Mouse (Mus musculus): ENCODE data around the gene Plin5. TPM values are rescaled to one million over a fixed set of nuclear protein-coding genes. Genes with fewer than 3 reads are reported as not detected.

The Plin5 gene
- 10 to 100 TPM; 25.7 to 29.7 TPM for total RNA-seq (2021)
- long read RNA-seq, experiment 1, transcript Plin5-202 (8 exons, 1,986 nt) = minor isoform, 28 of 112 reads
- long read RNA-seq, experiment 1, transcript Plin5-201 (9 exons, 1,986 nt) = major isoform, 48 of 112 reads
- long read RNA-seq, experiment 1, partial matches to known transcripts = 16 of 112 reads
- long read RNA-seq, experiment 1, other reads (novel, unspliced or antisense) = 20 of 112 reads
- long read RNA-seq, experiment 2, transcript Plin5-202 (8 exons, 1,986 nt) = minor isoform, 25 of 114 reads
- long read RNA-seq, experiment 2, transcript Plin5-201 (9 exons, 1,986 nt) = major isoform, 59 of 114 reads
- long read RNA-seq, experiment 2, partial matches to known transcripts = 7 of 114 reads
- long read RNA-seq, experiment 2, other reads (novel, unspliced or antisense) = 23 of 114 reads

GRCm38 (mm10) chr17:56117251-56117710 is at the start of gene Plin5:
Gene Plin5, minus strand, starts transcription at chr17:56117596.
- peak in 1 of 2 experiments; percentile 64 for DNase-seq (ENCODE audit: low spot score in 2 of 2)

- DNase-seq (ENCODE audit: low spot score in 2 of 2) = no peak
Observed at GRCm38 (mm10) chr17:56165671-56166070, 48.3 kb upstream of the Plin5 start.

GRCm38 (mm10) chr17:56164510-56164909 is 47.1 kb upstream of the Plin5 start:
- no peak for DNase-seq (ENCODE audit: low spot score in 2 of 2)

- no peak for DNase-seq (ENCODE audit: low spot score in 2 of 2)
Observed at GRCm38 (mm10) chr17:56163523-56164102, 46.2 kb upstream of the Plin5 start.

- peak; percentile 87 to 93 for DNase-seq (ENCODE audit: low spot score in 2 of 2)
Observed at GRCm38 (mm10) chr17:56162231-56162774, 44.9 kb upstream of the Plin5 start, which contains the start of gene Tnfaip8l1. Gene Tnfaip8l1, plus strand, starts transcription at chr17:56162477.

GRCm38 (mm10) chr17:56159729-56160128 is 42.3 kb upstream of the Plin5 start:
- peak; percentile 51 to 57 for DNase-seq (ENCODE audit: low spot score in 2 of 2)

GRCm38 (mm10) chr17:56153643-56154042 is 36.2 kb upstream of the Plin5 start:
- DNase-seq (ENCODE audit: low spot score in 2 of 2) = peak in 1 of 2 experiments; percentile 46

GRCm38 (mm10) chr17:56149897-56150296 is 32.5 kb upstream of the Plin5 start:
- no peak for DNase-seq (ENCODE audit: low spot score in 2 of 2)

GRCm38 (mm10) chr17:56148790-56149618 is 31.6 kb upstream of the Plin5 start:
- DNase-seq (ENCODE audit: low spot score in 2 of 2) = no peak

GRCm38 (mm10) chr17:56148280-56148679 is 30.9 kb upstream of the Plin5 start:
- no peak for DNase-seq (ENCODE audit: low spot score in 2 of 2)

- no peak for DNase-seq (ENCODE audit: low spot score in 2 of 2)
Observed at GRCm38 (mm10) chr17:56147420-56147819, 30.0 kb upstream of the Plin5 start.

GRCm38 (mm10) chr17:56146131-56146530 is 28.7 kb upstream of the Plin5 start:
- DNase-seq (ENCODE audit: low spot score in 2 of 2) = no peak

- no peak for DNase-seq (ENCODE audit: low spot score in 2 of 2)
Observed at GRCm38 (mm10) chr17:56144546-56144945, 27.1 kb upstream of the Plin5 start.

- no peak for DNase-seq (ENCODE audit: low spot score in 2 of 2)
Observed at GRCm38 (mm10) chr17:56141702-56142605, 24.6 kb upstream of the Plin5 start.

GRCm38 (mm10) chr17:56139858-56140595 is 22.6 kb upstream of the Plin5 start, which contains the start of gene Sema6b:
Gene Sema6b, minus strand, starts transcription at chr17:56140343.
- DNase-seq (ENCODE audit: low spot score in 2 of 2) = peak in 1 of 2 experiments; percentile 69

GRCm38 (mm10) chr17:56139355-56139754 is 22.0 kb upstream of the Plin5 start:
- no peak for DNase-seq (ENCODE audit: low spot score in 2 of 2)

GRCm38 (mm10) chr17:56137839-56138613 is 20.6 kb upstream of the Plin5 start:
- no peak for DNase-seq (ENCODE audit: low spot score in 2 of 2)

GRCm38 (mm10) chr17:56136558-56136957 is 19.2 kb upstream of the Plin5 start:
- no peak for DNase-seq (ENCODE audit: low spot score in 2 of 2)
